Mouse (Mus musculus): ENCODE data around the gene Lrp1. TPM values are rescaled to one million over a fixed set of nuclear protein-coding genes. Genes with fewer than 3 reads are reported as not detected.

The Lrp1 gene
- total RNA-seq, 2 experiments from 2014 or later, result 264 to 276 TPM

GRCm38 (mm10) chr10:127594930-127595715, 25.8 kb downstream of the Lrp1 start:
- peak; percentile 57 to 71 for DNase-seq (ENCODE audit: low spot score in 2 of 2)

- DNase-seq (ENCODE audit: low spot score in 2 of 2), result no peak
Measured at GRCm38 (mm10) chr10:127594405-127594804, 26.5 kb downstream of the Lrp1 start.

- no peak for DNase-seq (ENCODE audit: low spot score in 2 of 2)
Measured at GRCm38 (mm10) chr10:127592850-127593249, 28.1 kb downstream of the Lrp1 start.

- no peak for DNase-seq (ENCODE audit: low spot score in 2 of 2)
Measured at GRCm38 (mm10) chr10:127592423-127592822, 28.5 kb downstream of the Lrp1 start.

GRCm38 (mm10) chr10:127591514-127591913, 29.4 kb downstream of the Lrp1 start:
- DNase-seq (ENCODE audit: low spot score in 2 of 2), result no peak

GRCm38 (mm10) chr10:127590831-127591451, 30.0 kb downstream of the Lrp1 start:
- DNase-seq (ENCODE audit: low spot score in 2 of 2), result no peak

GRCm38 (mm10) chr10:127590256-127590655, 30.7 kb downstream of the Lrp1 start:
- no peak for DNase-seq (ENCODE audit: low spot score in 2 of 2)

- no peak for DNase-seq (ENCODE audit: low spot score in 2 of 2)
Measured at GRCm38 (mm10) chr10:127587776-127588175, 33.2 kb downstream of the Lrp1 start.

- no peak for DNase-seq (ENCODE audit: low spot score in 2 of 2)
Measured at GRCm38 (mm10) chr10:127586209-127586608, 34.7 kb downstream of the Lrp1 start.

- DNase-seq (ENCODE audit: low spot score in 2 of 2), result no peak
Measured at GRCm38 (mm10) chr10:127585598-127585997, 35.4 kb downstream of the Lrp1 start.

GRCm38 (mm10) chr10:127583649-127584048, 37.3 kb downstream of the Lrp1 start:
- no peak for DNase-seq (ENCODE audit: low spot score in 2 of 2)

GRCm38 (mm10) chr10:127581291-127581690, 39.7 kb downstream of the Lrp1 start:
- no peak for DNase-seq (ENCODE audit: low spot score in 2 of 2)

GRCm38 (mm10) chr10:127577982-127578381, 43.0 kb downstream of the Lrp1 start:
- DNase-seq (ENCODE audit: low spot score in 2 of 2), result no peak

GRCm38 (mm10) chr10:127577156-127577555, 43.8 kb downstream of the Lrp1 start:
- DNase-seq (ENCODE audit: low spot score in 2 of 2), result no peak

- DNase-seq (ENCODE audit: low spot score in 2 of 2), result peak in 1 of 2 experiments; percentile 55
Measured at GRCm38 (mm10) chr10:127576381-127576961, 44.5 kb downstream of the Lrp1 start.

- no peak for DNase-seq (ENCODE audit: low spot score in 2 of 2)
Measured at GRCm38 (mm10) chr10:127575741-127576140, 45.2 kb downstream of the Lrp1 start.

GRCm38 (mm10) chr10:127572281-127572680, 48.7 kb downstream of the Lrp1 start:
- DNase-seq (ENCODE audit: low spot score in 2 of 2), result no peak

- no peak for DNase-seq (ENCODE audit: low spot score in 2 of 2)
Measured at GRCm38 (mm10) chr10:127570937-127571641, 49.9 kb downstream of the Lrp1 start.

GRCm38 (mm10) chr10:127570384-127570783, 50.6 kb downstream of the Lrp1 start:
- no peak for DNase-seq (ENCODE audit: low spot score in 2 of 2)

GRCm38 (mm10) chr10:127569450-127569849, 51.5 kb downstream of the Lrp1 start:
- peak; percentile 50 to 71 for DNase-seq (ENCODE audit: low spot score in 2 of 2)

- no peak for DNase-seq (ENCODE audit: low spot score in 2 of 2)
Measured at GRCm38 (mm10) chr10:127566553-127567326, 54.2 kb downstream of the Lrp1 start.

All from left cerebral cortex, adult 18-20 months (tissue).